Mouse (Mus musculus) embryo, embryonic 9.5 days (tissue): ENCODE results near the gene Glb1.
A peak's percentile ranks its signal among the peaks of the same experiment; 100 is the strongest.

ENCODE experiments used
- DNase-seq: peaks from one replicate; pipeline ENCODE4 v3.0.0-alpha.2; 2017; ENCODE audit errors: extremely low spot score

The Glb1 gene

GRCm38 (mm10) chr9:114394677-114395076 lies 6.2 kb upstream of the Glb1 start:
- no peak for DNase-seq

DNA sequence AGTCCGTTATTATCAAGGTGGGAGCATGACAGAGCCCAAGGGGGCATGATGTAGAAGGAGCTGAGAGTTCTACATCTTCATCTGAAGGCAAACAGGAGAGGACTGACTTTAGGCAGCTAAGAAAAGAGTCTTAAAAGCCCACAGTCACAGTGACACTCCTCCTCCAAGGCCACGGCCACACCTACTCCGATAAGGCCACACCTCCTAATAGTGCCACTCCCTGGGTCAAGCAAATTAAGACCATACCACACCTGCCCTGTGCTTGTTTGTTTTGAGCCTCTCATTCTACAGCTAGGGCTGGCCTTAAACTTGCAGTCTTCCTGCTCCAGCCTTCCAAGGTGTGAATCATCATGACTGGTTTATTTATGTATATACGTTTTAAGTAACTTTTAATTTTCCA lies 5.6 kb upstream of the Glb1 start:
- no peak for DNase-seq

GRCm38 (mm10) chr9:114399680-114400079 lies 1.2 kb upstream of the Glb1 start:
- DNase-seq, result no peak

GRCm38 (mm10) chr9:114400588-114400948 lies 308 bp upstream of the Glb1 start:
- no peak for DNase-seq

DNA sequence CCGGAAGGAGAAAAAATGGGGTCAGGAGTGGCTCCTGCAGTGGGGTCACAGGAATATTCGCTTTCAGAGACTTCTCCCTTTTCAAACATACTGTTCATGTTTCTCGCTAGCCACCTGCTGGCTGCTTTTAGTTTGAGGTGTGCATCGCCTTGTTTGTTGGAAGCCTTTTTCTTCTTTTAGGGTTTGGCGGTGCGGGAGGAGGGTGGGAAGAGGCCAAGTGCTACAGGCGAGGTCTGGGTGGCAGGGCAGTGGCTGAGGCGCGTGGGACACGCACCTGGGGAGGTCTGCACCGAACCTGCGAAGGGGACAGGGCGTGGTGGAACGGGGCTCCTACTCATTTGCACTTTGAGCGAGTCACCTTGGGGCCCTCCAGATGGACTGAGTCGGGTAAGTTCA lies 807 bp downstream of the Glb1 start:
- DNase-seq, result peak; percentile 61

GRCm38 (mm10) chr9:114407676-114408075 lies 6.8 kb downstream of the Glb1 start:
- no peak for DNase-seq

DNA sequence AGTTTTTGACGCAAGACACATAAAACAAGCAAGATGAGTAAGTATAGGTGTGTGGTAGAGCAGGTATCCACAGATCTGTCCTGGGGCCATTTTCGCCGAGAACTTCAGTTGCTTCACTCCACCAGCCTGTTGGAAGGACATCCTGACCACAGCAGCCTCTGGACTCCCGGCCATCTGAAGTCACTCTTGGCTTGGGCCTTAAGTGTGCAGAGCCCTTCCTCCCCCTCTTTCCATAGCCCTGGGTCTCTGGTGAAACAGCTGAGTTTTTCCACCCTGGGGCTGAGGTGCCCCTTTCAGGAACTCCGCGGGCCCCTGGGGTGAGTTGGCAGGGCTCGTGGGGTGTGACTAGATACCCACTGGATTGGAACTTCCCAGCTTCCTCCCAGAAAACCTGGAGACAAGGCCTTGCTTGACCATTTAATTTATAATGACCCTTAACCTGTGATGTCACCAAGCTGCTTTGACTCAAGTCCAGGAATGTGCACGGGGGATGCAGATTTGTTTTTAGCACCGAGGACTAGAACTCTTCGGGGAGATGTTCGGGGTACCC lies 9.5 kb downstream of the Glb1 start:
- no peak for DNase-seq

GRCm38 (mm10) chr9:114411295-114411694 lies 10.4 kb downstream of the Glb1 start:
- no peak for DNase-seq

GRCm38 (mm10) chr9:114412406-114412805 lies 11.5 kb downstream of the Glb1 start:
- no peak for DNase-seq

DNA sequence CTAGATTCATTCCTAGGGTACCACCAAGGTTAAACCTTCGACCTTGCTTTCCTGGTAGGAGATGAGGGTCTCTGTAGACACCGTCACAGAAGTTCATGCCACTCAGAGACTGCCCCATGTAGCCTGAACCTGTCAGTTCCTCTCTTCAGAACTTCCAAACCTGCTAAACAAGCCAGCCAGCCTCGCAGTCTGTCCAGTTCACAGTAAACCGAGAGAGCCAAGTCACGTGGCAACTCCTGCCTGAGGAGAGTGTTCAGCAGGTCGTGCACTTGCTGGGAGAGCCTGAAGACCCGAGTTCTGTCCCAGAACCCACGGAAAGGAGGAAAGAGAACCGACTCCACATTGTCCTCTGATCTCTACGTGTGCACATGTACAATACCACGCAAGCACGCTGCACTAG lies 13.0 kb downstream of the Glb1 start:
- DNase-seq, result no peak

DNA sequence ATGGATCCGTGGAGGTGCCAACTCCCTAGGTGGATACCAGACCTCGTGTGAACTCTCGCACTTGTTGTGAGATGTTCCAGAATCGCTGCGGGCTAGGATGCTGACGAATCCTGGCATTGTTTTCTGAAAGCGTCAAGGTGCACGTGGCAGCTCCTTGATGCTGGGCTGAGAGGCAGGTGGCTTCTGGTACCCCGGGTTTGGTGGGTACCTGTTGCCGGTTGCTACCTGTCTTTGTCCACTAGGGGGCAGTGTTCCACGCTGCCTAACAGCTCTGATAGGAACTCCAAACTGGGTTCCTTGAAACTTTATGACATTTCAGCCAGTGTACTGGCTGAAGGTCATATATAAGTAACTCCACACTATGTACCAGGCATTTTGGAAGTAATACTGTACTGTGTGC lies 14.8 kb downstream of the Glb1 start:
- peak; percentile 47 for DNase-seq

GRCm38 (mm10) chr9:114416646-114417517 lies 16.0 kb downstream of the Glb1 start:
- DNase-seq, result no peak

DNA sequence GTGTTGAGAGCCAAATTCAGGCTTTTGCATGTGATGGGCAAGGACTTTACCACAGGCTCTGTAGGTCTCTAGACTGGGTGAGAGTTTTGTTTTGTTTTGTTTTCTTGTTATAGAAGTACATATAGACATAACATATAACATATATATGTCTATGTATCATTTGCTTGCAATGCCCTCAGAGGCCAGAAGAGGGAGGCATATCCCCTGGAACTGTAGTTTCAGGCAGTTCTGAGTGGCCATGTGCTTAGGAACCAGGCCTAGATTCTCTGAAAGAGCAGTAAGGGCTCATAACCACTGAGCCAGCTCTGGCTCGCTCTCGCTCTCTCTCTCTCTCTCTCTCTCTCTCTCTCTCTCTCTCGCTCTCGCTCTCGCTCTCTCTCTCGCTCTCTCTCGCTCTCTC lies 17.3 kb downstream of the Glb1 start:
- DNase-seq, result peak; percentile 54

GRCm38 (mm10) chr9:114420443-114420842 lies 19.6 kb downstream of the Glb1 start:
- DNase-seq, result no peak

GRCm38 (mm10) chr9:114421045-114421444 lies 20.2 kb downstream of the Glb1 start:
- DNase-seq, result no peak

DNA sequence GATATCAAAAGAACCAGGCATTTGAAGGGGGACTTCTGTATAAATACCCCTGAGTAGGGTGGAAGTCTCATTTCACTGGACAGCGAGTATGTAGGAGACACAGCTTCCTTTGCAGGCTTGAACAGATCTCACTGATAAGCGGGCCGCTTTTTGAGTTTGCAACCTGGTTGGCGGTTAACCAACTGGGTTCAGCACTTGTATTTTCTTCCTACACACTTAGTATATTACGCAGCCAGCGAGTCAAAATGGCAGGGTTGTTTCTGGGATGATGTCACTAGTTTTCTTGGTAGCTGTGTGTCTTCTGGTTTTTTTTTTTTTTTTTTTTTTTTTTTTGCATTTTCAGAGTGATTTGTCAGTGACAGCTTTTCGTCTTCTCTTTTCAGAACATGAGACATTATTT lies 20.9 kb downstream of the Glb1 start:
- no peak for DNase-seq

GRCm38 (mm10) chr9:114425576-114425975 lies 24.7 kb downstream of the Glb1 start:
- no peak for DNase-seq

GRCm38 (mm10) chr9:114426201-114426600 lies 25.3 kb downstream of the Glb1 start:
- no peak for DNase-seq

DNA sequence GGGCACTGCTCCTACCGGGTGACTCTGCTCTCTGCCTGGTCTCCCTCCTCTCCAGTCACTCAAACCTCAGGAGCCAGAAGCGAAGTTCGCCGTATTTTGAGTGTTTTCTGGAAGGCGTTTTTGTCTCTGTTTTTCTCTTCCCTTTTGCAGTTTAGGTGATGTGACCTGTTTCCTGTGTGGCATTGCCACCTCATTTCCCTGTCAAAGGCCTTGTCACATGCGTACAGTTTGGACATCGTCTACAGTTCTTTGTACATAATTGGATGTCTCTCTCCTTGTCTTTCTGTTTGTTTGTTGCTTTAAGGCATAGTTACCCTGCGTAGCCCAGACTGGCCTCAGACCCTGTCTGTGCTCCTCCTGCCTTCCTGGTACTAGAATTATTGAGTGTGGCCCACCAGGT lies 26.5 kb downstream of the Glb1 start:
- no peak for DNase-seq

DNA sequence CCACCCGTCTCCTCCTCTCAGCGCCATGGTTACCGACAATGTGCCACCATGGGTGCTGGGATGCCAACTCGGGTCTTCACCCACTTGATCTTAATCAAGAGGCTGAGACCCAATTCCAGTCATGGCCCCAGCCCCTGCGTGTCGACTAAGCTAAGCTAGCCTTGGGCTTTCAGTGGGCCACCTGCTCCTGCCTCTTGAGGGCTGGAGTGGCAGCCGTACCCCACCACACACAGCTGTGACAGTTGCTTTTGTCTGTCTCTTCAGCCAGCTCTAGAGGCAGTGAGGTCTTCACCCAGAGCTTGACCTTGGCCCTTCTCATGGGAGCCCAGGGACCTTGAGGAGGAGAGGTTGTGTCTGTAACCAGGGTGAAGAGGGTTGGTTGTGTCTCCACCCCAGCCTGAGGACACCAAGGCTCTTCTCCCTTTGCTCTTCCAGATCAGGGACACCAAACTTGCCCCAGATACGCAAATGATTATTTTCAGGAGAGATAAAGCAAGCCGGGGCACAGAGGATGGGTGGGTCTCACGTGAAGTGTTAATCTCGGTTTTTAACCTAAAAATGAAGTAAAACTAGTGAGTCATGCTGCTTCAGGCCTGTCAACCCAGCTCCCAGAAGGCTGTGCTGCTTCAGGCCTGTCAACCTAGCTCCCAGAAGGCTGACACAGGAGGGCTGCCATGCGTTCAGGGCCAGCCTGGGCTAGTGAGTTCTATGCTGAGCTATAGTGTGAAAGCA lies 27.4 kb downstream of the Glb1 start:
- no peak for DNase-seq

DNA sequence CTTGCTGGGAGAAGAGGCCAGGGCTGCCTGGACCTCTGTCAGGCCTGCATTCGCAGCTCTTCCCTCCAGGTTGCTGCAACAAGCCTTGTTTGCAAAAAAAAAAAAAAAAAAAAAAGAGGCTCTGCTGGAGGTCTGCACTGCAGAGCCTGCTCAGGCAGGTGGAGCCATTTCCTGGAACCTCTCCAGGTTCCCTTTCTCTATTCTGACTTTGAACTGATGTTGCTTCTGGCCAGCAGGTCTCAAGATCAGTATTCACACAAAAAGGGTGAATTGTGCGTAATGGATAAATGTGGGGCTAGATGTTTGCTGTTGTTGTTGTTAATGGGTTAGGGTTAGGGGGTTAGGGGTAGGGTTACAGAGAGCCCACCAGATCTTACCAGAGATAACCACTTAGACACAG lies 34.8 kb downstream of the Glb1 start:
- DNase-seq, result no peak

DNA sequence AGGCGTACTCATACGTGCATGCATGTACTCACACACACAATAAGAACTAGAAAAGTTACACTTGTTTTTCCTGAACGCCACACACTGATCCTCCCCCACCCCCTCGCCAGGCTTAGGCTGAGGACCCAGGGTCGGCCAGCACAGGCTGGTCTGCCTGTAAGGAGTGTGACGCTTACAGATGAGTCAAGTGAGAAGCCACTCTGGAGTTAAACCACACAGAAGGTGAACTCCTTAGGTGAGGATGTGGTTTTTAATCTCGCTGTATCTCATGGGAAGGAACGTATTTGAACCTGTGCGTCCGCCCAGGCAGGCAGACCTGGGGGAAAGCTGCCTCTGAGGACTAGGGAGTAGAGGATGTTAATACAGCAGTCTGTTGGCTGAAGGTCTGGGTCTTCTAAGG lies 39.7 kb downstream of the Glb1 start:
- no peak for DNase-seq

GRCm38 (mm10) chr9:114442225-114442624 lies 41.3 kb downstream of the Glb1 start:
- no peak for DNase-seq
